Comparison of ENCODE assay signal across 35 mouse cellular contexts in genomic region chr10:128240131-128240530, GRCm38 (mm10). TPM values are rescaled to one million over a fixed set of nuclear protein-coding genes. Genes with fewer than 3 reads are reported as not detected.
A peak's percentile ranks its signal among the peaks of the same experiment; 100 is the strongest.
DNase-seq lines count a peak whose midpoint lies in the region; ATAC-seq and TF ChIP-seq lines count a peak whose summit lies in the region.
"Had no signal": no experiment of that assay in that cellular context is flagged by ENCODE, and none has a peak within 500 bp of the region (broad histone marks: within the 10 kb centered on the region; RNA-seq: fewer than 3 reads in every experiment).

No protein-coding gene starts in this region.

- H3K9ac ChIP-seq in MEL (ENCODE audit: control insufficient read depth, low read depth, low read length, poor library complexity, severe bottlenecking): no peak overlapping the region
- H3K9ac ChIP-seq: embryonic facial prominence, embryonic 13.5 days; forebrain, postnatal 0 days; heart, embryonic 12.5 days; heart, embryonic 15.5 days; hindbrain, embryonic 14.5 days had no signal

- H3K27me3 ChIP-seq in MEL (ENCODE audit: control insufficient read depth in 1 of 2, insufficient read depth in 2 of 2, low read length in 2 of 2): no peaks in the 10 kb centered on the region
- H3K27me3 ChIP-seq: embryonic facial prominence, embryonic 13.5 days; heart, embryonic 12.5 days; heart, embryonic 15.5 days; Patski had no signal

- no peak for TF ChIP-seq RAD21 in MEL (IDR thresholded peaks at IDR 0.05; ENCODE audit: low read depth, low read length)

- TF ChIP-seq POLR2A in MEL (IDR thresholded peaks at IDR 0.05; ENCODE audit: control insufficient read depth in 1 of 2, insufficient read depth in 1 of 2, low read depth in 1 of 2, low read length in 2 of 2, poor library complexity in 1 of 2): no peak

- ATAC-seq in erythroid progenitor cell, adult 5-6 weeks (replicated peaks; ENCODE audit: low FRiP score, poor library complexity, severe bottlenecking): peak; percentile 56
- ATAC-seq: CD4-positive, CD25-positive, alpha-beta regulatory T cell, adult 4 months; forebrain, embryonic 14.5 days; forebrain, postnatal 0 days; hindbrain, postnatal 0 days; inflammation-experienced regulatory T-cells, adult 6 months; Patski had no signal

- 0 out of 2 replicates have a peak overlapping the region, but pooled peaks have one; percentile 18 for H3K27ac ChIP-seq in MEL (ENCODE audit: control insufficient read depth, low read depth, low read length)
- H3K27ac ChIP-seq: embryonic facial prominence, embryonic 10.5 days; embryonic facial prominence, embryonic 13.5 days; gastrocnemius, adult 2 months; heart, embryonic 15.5 days; hindbrain, embryonic 10.5 days; hindbrain, embryonic 14.5 days; hindbrain, postnatal 0 days had no signal

- H3K4me1 ChIP-seq in MEL (ENCODE audit: control insufficient read depth in 1 of 2, insufficient read depth in 2 of 2, low read length in 2 of 2): peaks cover 22 to 30% of the 10 kb centered on the region in 2 experiments

- TF ChIP-seq EP300 in MEL (IDR thresholded peaks at IDR 0.05; ENCODE audit: low read depth in 1 of 2, low read length in 2 of 2): no peak

- DNase-seq in MEL (ENCODE audit: low read depth, low spot score): peak; percentile 81
- peak; percentile 58 for DNase-seq in MEL-GATA-1-ER (ENCODE audit: extremely low read depth, low read depth)
- DNase-seq in urinary bladder, adult 18-20 months (ENCODE audit: low spot score in 2 of 2): no peak
- DNase-seq in cerebellum, postnatal 25 days: no peak
- DNase-seq in urinary bladder, postnatal 14 days (ENCODE audit: low spot score): no peak
- DNase-seq: adrenal gland, postnatal 10 days; adrenal gland, postnatal 36 days; cerebellum, adult 18-20 months; cerebellum, adult 9-10 months; cerebellum, postnatal 14 days; embryo, embryonic 11 days; forebrain, postnatal 0 days; gastrocnemius, adult 2 months; gastrocnemius, postnatal 25 days; heart, adult 18-20 months; heart, postnatal 10 days; heart, postnatal 36 days had no signal

- TF ChIP-seq CTCF in MEL (IDR thresholded peaks at IDR 0.05 in 2 of 3, conservative IDR thresholded peaks at IDR 0.05 in 1 of 3; ENCODE audit: control insufficient read depth in 1 of 3, insufficient read depth in 1 of 3, low read depth in 2 of 3, low read length in 3 of 3, poor library complexity in 1 of 3, severe bottlenecking in 1 of 3): no peak

- H3K4me3 ChIP-seq in MEL (ENCODE audit: control insufficient read depth in 1 of 2, insufficient read depth in 1 of 2, low read depth in 2 of 2, low read length in 2 of 2): no peak overlapping the region
- H3K4me3 ChIP-seq: embryonic facial prominence, embryonic 10.5 days; embryonic facial prominence, embryonic 13.5 days; gastrocnemius, adult 2 months; heart, embryonic 12.5 days; heart, embryonic 15.5 days; hindbrain, embryonic 10.5 days had no signal

- no peaks in the 10 kb centered on the region for H3K9me3 ChIP-seq in MEL (replicated peaks; ENCODE audit: insufficient read depth, low read length)
- H3K9me3 ChIP-seq: embryonic facial prominence, embryonic 10.5 days; embryonic facial prominence, embryonic 13.5 days; heart, embryonic 12.5 days; heart, embryonic 15.5 days; hindbrain, embryonic 10.5 days had no signal

- peaks cover 6% of the 10 kb centered on the region; the same call in 1 of the 2 replicates for H3K79me2 ChIP-seq in MEL (ENCODE audit: control insufficient read depth, insufficient read depth, low read length, poor library complexity)

- peaks cover 4 to 32% of the 10 kb centered on the region in 2 experiments for H3K36me3 ChIP-seq in MEL (ENCODE audit: control insufficient read depth in 1 of 2, insufficient read depth in 2 of 2, low read length in 2 of 2)

TF ChIP-seq in MEL, 35 proteins besides CTCF, POLR2A, EP300 and RAD21:
- no peak for TF ChIP-seq MAX (IDR thresholded peaks at IDR 0.05; ENCODE audit: low read length)
- TF ChIP-seq MEF2A (IDR thresholded peaks at IDR 0.05; ENCODE audit: extremely low read depth, insufficient replicate concordance, low read depth, low read length, poor library complexity, severe bottlenecking): no peak
- TF ChIP-seq TBP (IDR thresholded peaks at IDR 0.05; ENCODE audit: low read depth, low read length): peak; percentile 83
- TF ChIP-seq GABPA (IDR thresholded peaks at IDR 0.05; ENCODE audit: low read depth, low read length): no peak
- TF ChIP-seq TAL1 (IDR thresholded peaks at IDR 0.05; ENCODE audit: low read length): peak; percentile 6; the same call in 1 of the 2 replicates
- TF ChIP-seq TCF12 (IDR thresholded peaks at IDR 0.05; ENCODE audit: low read depth, low read length): no peak
- no peak for TF ChIP-seq MYC (IDR thresholded peaks at IDR 0.05; ENCODE audit: low read depth, low read length)
- peak; percentile 31; the same call in 1 of the 2 replicates for TF ChIP-seq ETS1 (IDR thresholded peaks at IDR 0.05; ENCODE audit: low read depth, low read length)
- TF ChIP-seq MXI1 (IDR thresholded peaks at IDR 0.05; ENCODE audit: low read depth, low read length): peak; percentile 85
- no peak for TF ChIP-seq ZC3H11A (IDR thresholded peaks at IDR 0.05; ENCODE audit: low read depth, low read length)
- no peak for TF ChIP-seq NELFE (IDR thresholded peaks at IDR 0.05; ENCODE audit: low read depth, low read length)
- TF ChIP-seq ZKSCAN1 (IDR thresholded peaks at IDR 0.05; ENCODE audit: low read depth, low read length): no peak
- TF ChIP-seq SIN3A (IDR thresholded peaks at IDR 0.05; ENCODE audit: low read length): peak; percentile 93
- TF ChIP-seq KAT2A (conservative IDR thresholded peaks at IDR 0.05; ENCODE audit: low read depth, low read length): no peak
- no peak for TF ChIP-seq UBTF (IDR thresholded peaks at IDR 0.05; ENCODE audit: borderline replicate concordance, insufficient read depth, low read depth, low read length)
- TF ChIP-seq USF1 (IDR thresholded peaks at IDR 0.05; ENCODE audit: low read depth, low read length): no peak
- TF ChIP-seq CHD1 (IDR thresholded peaks at IDR 0.05; ENCODE audit: low read depth, low read length): no peak
- TF ChIP-seq MAFK (IDR thresholded peaks at IDR 0.05; ENCODE audit: borderline replicate concordance, low read depth, low read length): no peak
- peak; percentile 78 for TF ChIP-seq GATA1 (IDR thresholded peaks at IDR 0.05; ENCODE audit: low read depth, low read length)
- no peak for TF ChIP-seq NRF1 (IDR thresholded peaks at IDR 0.05; ENCODE audit: insufficient read depth, low read depth, low read length, poor library complexity, severe bottlenecking)

RNA-seq across cellular contexts. Expression of gene Timeless, which starts 8.3 kb away (rescaled TPM):
- 49.3 and 50.2 TPM in 2 replicates for total RNA-seq in MEL (2012; rRNA removed)
- polyA plus RNA-seq in MEL (2012; ENCODE audit: insufficient read depth in 1 of 2, insufficient read length in 2 of 2, low read depth in 1 of 2, low replicate concordance in 2 of 2, missing spikeins in 1 of 2): 100 to 1,000 TPM in 1 of 2 experiments, 10 to 100 TPM in 1; 89.8 to 627 TPM
- total RNA-seq in erythroid progenitor cell, adult 5-6 weeks (2015; ENCODE audit: low replicate concordance): 32.1 and 41.1 TPM in 2 replicates
- total RNA-seq in erythroid progenitor cell, adult 5-6 weeks (2017; ENCODE audit: low replicate concordance): 43.4 and 53.9 TPM in 2 replicates

RNA-seq across cellular contexts. Expression of gene Apon, which starts 13.8 kb away (rescaled TPM):
- 0.27 and 0.46 TPM in 2 replicates for total RNA-seq in MEL (2012; rRNA removed)
- polyA plus RNA-seq in MEL (2012; ENCODE audit: insufficient read depth in 1 of 2, insufficient read length in 2 of 2, low read depth in 1 of 2, low replicate concordance in 2 of 2, missing spikeins in 1 of 2): under 1 TPM in 1 of 2 experiments, not detected in 1; 0.46 TPM
- 2.9 and 4.7 TPM in 2 replicates for total RNA-seq in erythroid progenitor cell, adult 5-6 weeks (2015; ENCODE audit: low replicate concordance)
- 1.7 TPM in 1 of 2 replicates, not detected in the other for total RNA-seq in erythroid progenitor cell, adult 5-6 weeks (2017; ENCODE audit: low replicate concordance)
- total RNA-seq: adrenal gland, adult 18-20 months; forebrain, postnatal 0 days; gastrocnemius, adult 2 months; gastrocnemius, postnatal 25 days; heart, adult 18-20 months; hindbrain, postnatal 0 days had no signal
- polyA plus RNA-seq: CD4-positive, CD25-positive, alpha-beta regulatory T cell, adult 4 months; cortical plate, adult 2 months; forebrain, embryonic 14.5 days; forebrain, postnatal 0 days; frontal cortex, adult 2 months; gonadal fat pad, adult 2 months; hindbrain, postnatal 0 days had no signal

RNA-seq across cellular contexts. Expression of gene Mip, which starts 14.5 kb away (rescaled TPM):
- not detected in 2 replicates for total RNA-seq in MEL (2012; rRNA removed)
- polyA plus RNA-seq in MEL (2012; ENCODE audit: insufficient read depth in 1 of 2, insufficient read length in 2 of 2, low read depth in 1 of 2, low replicate concordance in 2 of 2, missing spikeins in 1 of 2): under 1 TPM in 1 of 2 experiments, not detected in 1; 0.04 TPM
- total RNA-seq in erythroid progenitor cell, adult 5-6 weeks (2015; ENCODE audit: low replicate concordance): not detected in 2 replicates
- total RNA-seq in erythroid progenitor cell, adult 5-6 weeks (2017; ENCODE audit: low replicate concordance): not detected in 2 replicates
- total RNA-seq: adrenal gland, adult 18-20 months; adrenal gland, postnatal 10 days; adrenal gland, postnatal 36 days; gastrocnemius, adult 2 months; heart, adult 18-20 months; heart, postnatal 10 days; heart, postnatal 36 days had no signal
- polyA plus RNA-seq: C2C12; CD4-positive, CD25-positive, alpha-beta regulatory T cell, adult 4 months; cortical plate, adult 2 months; embryonic facial prominence, embryonic 10.5 days; forebrain, postnatal 0 days; frontal cortex, adult 2 months; gonadal fat pad, adult 2 months; heart, embryonic 12.5 days; heart, embryonic 15.5 days; hindbrain, postnatal 0 days; inflammation-experienced regulatory T-cells, adult 6 months had no signal

RNA-seq across cellular contexts. Expression of gene Apof, which starts 28.3 kb away (rescaled TPM):
- not detected in 2 replicates for total RNA-seq in MEL (2012; rRNA removed)
- polyA plus RNA-seq in MEL (2012; ENCODE audit: insufficient read depth in 1 of 2, insufficient read length in 2 of 2, low read depth in 1 of 2, low replicate concordance in 2 of 2, missing spikeins in 1 of 2): not detected
- total RNA-seq in erythroid progenitor cell, adult 5-6 weeks (2015; ENCODE audit: low replicate concordance): not detected in 2 replicates
- not detected in 2 replicates for total RNA-seq in erythroid progenitor cell, adult 5-6 weeks (2017; ENCODE audit: low replicate concordance)
- total RNA-seq: gastrocnemius, adult 2 months; gastrocnemius, postnatal 25 days; heart, adult 18-20 months; heart, postnatal 10 days; heart, postnatal 36 days; hindbrain, postnatal 0 days had no signal
- polyA plus RNA-seq: C2C12; CD4-positive, CD25-positive, alpha-beta regulatory T cell, adult 4 months; embryonic facial prominence, embryonic 10.5 days; embryonic facial prominence, embryonic 13.5 days; forebrain, embryonic 11.5 days; forebrain, embryonic 14.5 days; hindbrain, embryonic 10.5 days; hindbrain, embryonic 14.5 days; inflammation-experienced regulatory T-cells, adult 6 months had no signal

RNA-seq across cellular contexts. Expression of gene Spryd4, which starts 28.5 kb away (rescaled TPM):
- 13.8 and 17.2 TPM in 2 replicates for total RNA-seq in MEL (2012; rRNA removed)
- polyA plus RNA-seq in MEL (2012; ENCODE audit: insufficient read depth in 1 of 2, insufficient read length in 2 of 2, low read depth in 1 of 2, low replicate concordance in 2 of 2, missing spikeins in 1 of 2): 10 to 100 TPM in 1 of 2 experiments, not detected in 1; 19.6 TPM
- 2.1 and 3.6 TPM in 2 replicates for total RNA-seq in erythroid progenitor cell, adult 5-6 weeks (2015; ENCODE audit: low replicate concordance)
- 1.2 and 3.1 TPM in 2 replicates for total RNA-seq in erythroid progenitor cell, adult 5-6 weeks (2017; ENCODE audit: low replicate concordance)

Comparison
In these comparisons a context has a peak if more than half of its experiments do, and no peak if none do; other contexts are left out.
1. DNase-seq: peak in MEL (single experiment) and MEL-GATA-1-ER (single experiment); none in urinary bladder, adult 18-20 months (0 of 2), cerebellum, postnatal 25 days (0 of 2) and urinary bladder, postnatal 14 days (single experiment).